Mouse (Mus musculus) heart, postnatal 0 days (tissue): Measurements from ENCODE around the gene Thumpd1. TPM values are rescaled to one million over a fixed set of nuclear protein-coding genes. Genes with fewer than 3 reads are reported as not detected.
"Not testable (repeated sequence)": the region's sequence is repeated elsewhere in the genome, so short reads cannot be mapped to it uniquely, and the experiment has no call there.

Experiments used
- ATAC-seq: fragments of 200-750 bp; cut with Nextera tagmentation; 2 replicates; pipeline ENCODE4 v1.8.0; 2017; ENCODE audit warnings: low read depth, moderate number of reproducible peaks, moderate library complexity; ENCODE audit not compliant: insufficient read depth
- DNase-seq: peaks from one replicate; pipeline ENCODE4 v3.0.0-alpha.2; 2016; ENCODE audit warnings: low spot score
- H3K27ac ChIP-seq: fragments of 300-500 bp; sonication (generic); 2 replicates; pipeline ENCODE4 v1.5.1; 2014; ENCODE audit warnings: low read depth, mild to moderate bottlenecking
- H3K27me3 ChIP-seq: fragments of 300-500 bp; sonication (generic); 2 replicates; pipeline ENCODE4 v1.6.1; 2014; ENCODE audit warnings: low read length, mixed read lengths; ENCODE audit not compliant: control insufficient read depth, insufficient read depth
- H3K36me3 ChIP-seq: fragments of 300-500 bp; sonication (generic); replicated peaks from 2 replicates; pipeline ENCODE4 v1.6.1; 2014; ENCODE audit warnings: low read length, mixed read lengths; ENCODE audit not compliant: control insufficient read depth, insufficient read depth
- H3K4me1 ChIP-seq: fragments of 300-500 bp; sonication (generic); 2 replicates; pipeline ENCODE4 v1.6.1; 2014; ENCODE audit warnings: antibody characterized with exemption; ENCODE audit not compliant: control insufficient read depth, insufficient read depth
- H3K4me2 ChIP-seq: fragments of 300-500 bp; sonication (generic); 2 replicates; pipeline ENCODE4 v1.6.1; 2014; ENCODE audit warnings: low read depth, mild to moderate bottlenecking, low read length, moderate library complexity
- H3K4me3 ChIP-seq: fragments of 300-500 bp; sonication (generic); 2 replicates; pipeline ENCODE4 v1.5.1; 2014; ENCODE audit warnings: low read depth, low read length
- H3K9ac ChIP-seq: fragments of 300-500 bp; sonication (generic); replicated peaks from 2 replicates; pipeline ENCODE4 v1.6.1; 2014; ENCODE audit warnings: low read depth, low read length, mixed read lengths
- H3K9me3 ChIP-seq: fragments of 300-500 bp; sonication (generic); replicated peaks from 2 replicates; pipeline ENCODE4 v1.6.1; 2016; ENCODE audit warnings: low read length; ENCODE audit not compliant: control insufficient read depth
- CTCF ChIP-seq: IDR thresholded peaks from 2 replicates; pipeline ENCODE4 v1.5.1; 2016; ENCODE audit warnings: antibody characterized with exemption, control low read depth, low read depth
- EP300 ChIP-seq: IDR thresholded peaks from 2 replicates; pipeline ENCODE4 v1.6.1; 2016; ENCODE audit warnings: antibody characterized with exemption, low read depth
- WGBS: fragments of 180-500 bp; shearing (Covaris S2); extraction: QIAGEN DNeasy Blood & Tissue Kit; methylation state at CpG from one replicate; pipeline ENCODE4 v1.1.7; 2014; 5-methylcytosine and 5-hydroxymethylcytosine counted together
- polyA plus RNA-seq: library from polyadenylated mRNA; unstranded; fragments of >200 nt; fragmentation: Nextera tagmentation; extraction: Ambion mirVana; gene quantifications from 2 replicates; pipeline ENCODE4 v1.2.1, GENCODE M21; 2015
- total RNA-seq: library from RNA; depleted of rRNA; stranded (reverse); fragments of >200 nt; gene quantifications from 2 replicates; pipeline ENCODE4 v1.2.3, GENCODE M21; 2014; ENCODE audit warnings: low replicate concordance

The Thumpd1 gene
- total and polyA plus RNA-seq, 2 experiments from 2014 or later = 15.8 to 32.8 TPM

DNA sequence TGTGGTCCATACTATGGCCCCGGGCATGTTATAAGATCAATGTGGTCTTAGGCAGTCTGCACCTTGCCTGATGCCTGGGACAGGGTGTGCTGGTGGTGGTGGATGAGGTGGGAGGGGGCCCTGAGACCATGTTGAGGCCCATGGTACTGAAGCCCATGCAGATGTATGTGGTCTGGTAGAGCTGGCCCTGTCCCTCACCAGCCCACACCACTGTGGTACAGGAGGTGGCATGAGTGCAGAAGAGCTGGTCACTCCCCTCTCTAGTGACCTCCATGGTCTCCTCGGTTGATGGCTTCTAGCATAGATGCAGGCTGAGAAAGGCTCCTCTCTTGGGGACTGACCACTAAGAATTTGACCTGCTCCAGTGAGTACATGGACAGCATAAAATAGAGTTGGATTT, 18.3 kb upstream of the Thumpd1 start:
- WGBS = 84% methylated on average over 2 of the region's 2 CpGs
- no peak for ATAC-seq
- no peak overlapping the region for H3K4me3 ChIP-seq
- no peak overlapping the region for H3K9ac ChIP-seq
- H3K27me3 ChIP-seq = no peaks in the 10 kb centered on the region
- no peaks in the 10 kb centered on the region for H3K36me3 ChIP-seq
- H3K27ac ChIP-seq = no peak overlapping the region
- no peaks in the 10 kb centered on the region for H3K4me1 ChIP-seq
- H3K4me2 ChIP-seq = no peak overlapping the region
- TF ChIP-seq EP300 (no peak), CTCF (no peak)
- no peaks in the 10 kb centered on the region for H3K9me3 ChIP-seq
- DNase-seq = no peak

DNA sequence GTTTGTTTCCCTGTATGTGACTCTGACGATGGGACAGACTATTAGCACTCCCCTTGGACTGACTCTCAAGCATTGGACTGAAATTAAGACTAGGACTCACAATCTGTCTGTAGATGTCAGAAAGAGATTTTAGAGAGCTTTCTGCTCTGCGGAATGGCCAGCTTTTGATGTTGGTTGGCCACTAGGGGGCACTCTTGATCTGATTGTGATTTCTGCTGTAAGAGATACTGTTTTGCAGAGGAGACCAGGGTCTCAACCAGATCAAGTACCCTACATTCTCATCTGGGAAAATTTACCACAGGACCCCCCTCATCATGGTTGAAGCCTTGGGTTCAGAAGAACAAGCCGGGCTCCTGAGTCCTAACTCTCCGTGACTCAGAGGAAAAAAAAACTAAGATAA, 10.7 kb upstream of the Thumpd1 start:
- not testable (repeated sequence) for H3K9me3 ChIP-seq, H3K4me2 ChIP-seq, H3K27me3 ChIP-seq, H3K36me3 ChIP-seq, H3K4me3 ChIP-seq, H3K27ac ChIP-seq, H3K4me1 ChIP-seq, ATAC-seq, DNase-seq, H3K9ac ChIP-seq
- 85% methylated on average over 4 of the region's 4 CpGs for WGBS

- DNase-seq (no peak), ATAC-seq (no peak)
- Histone ChIP-seq H3K4me3 (no peak overlapping the region), H3K9ac (no peak overlapping the region), H3K36me3 (no peaks in the 10 kb centered on the region), H3K9me3 (no peaks in the 10 kb centered on the region), H3K27me3 (no peaks in the 10 kb centered on the region), H3K27ac (no peak overlapping the region), H3K4me1 (no peaks in the 10 kb centered on the region), H3K4me2 (no peak overlapping the region)
- WGBS = 87% methylated on average over 2 of the region's 2 CpGs
- TF ChIP-seq CTCF (no peak), EP300 (no peak)
Measured at GRCm38 (mm10) chr7:119727621-119728020, 7.0 kb upstream of the Thumpd1 start.

GRCm38 (mm10) chr7:119720947-119721310, 331 bp upstream of the Thumpd1 start:
- 13% methylated on average over 8 of the region's 8 CpGs for WGBS

GRCm38 (mm10) chr7:119714111-119714510, 6.5 kb downstream of the Thumpd1 start:
- H3K9ac ChIP-seq = no peak overlapping the region
- no peaks in the 10 kb centered on the region for H3K4me1 ChIP-seq
- ATAC-seq (no peak), DNase-seq (no peak)
- H3K27me3 ChIP-seq = no peaks in the 10 kb centered on the region
- H3K4me3 ChIP-seq = no peak overlapping the region
- H3K27ac ChIP-seq = no peak overlapping the region
- no peak overlapping the region for H3K4me2 ChIP-seq
- H3K9me3 ChIP-seq = no peaks in the 10 kb centered on the region
- WGBS = 88% methylated on average over 7 of the region's 7 CpGs
- H3K36me3 ChIP-seq = peaks cover 34% of the 10 kb centered on the region
- TF ChIP-seq EP300 (no peak), CTCF (no peak)

More at GRCm38 (mm10) chr7:119720947-119721310, 331 bp upstream of the Thumpd1 start:
- peak overlapping the region; percentile 78 for H3K4me2 ChIP-seq
- H3K27me3 ChIP-seq = no peaks in the 10 kb centered on the region
- peaks cover 29% of the 10 kb centered on the region for H3K36me3 ChIP-seq
- DNase-seq (no peak), ATAC-seq (peak; percentile 25; the same call in 1 of the 2 replicates)
- H3K9ac ChIP-seq = peak overlapping the region; percentile 15; the same call in 1 of the 2 replicates
- H3K4me3 ChIP-seq = peak overlapping the region; percentile 79
- peaks cover 6% of the 10 kb centered on the region for H3K4me1 ChIP-seq
- H3K27ac ChIP-seq = peak overlapping the region; percentile 52; the same call in 1 of the 2 replicates
- no peaks in the 10 kb centered on the region for H3K9me3 ChIP-seq
- TF ChIP-seq EP300 = no peak
- TF ChIP-seq CTCF = no peak

GRCm38 (mm10) chr7:119694926-119695325, 25.7 kb downstream of the Thumpd1 start:
- no peak overlapping the region for H3K4me2 ChIP-seq
- no peaks in the 10 kb centered on the region for H3K27me3 ChIP-seq
- no peaks in the 10 kb centered on the region for H3K4me1 ChIP-seq
- DNase-seq = no peak
- H3K27ac ChIP-seq = no peak overlapping the region
- WGBS = 57% methylated on average over 1 of the region's 1 CpGs
- no peaks in the 10 kb centered on the region for H3K9me3 ChIP-seq
- H3K9ac ChIP-seq = no peak overlapping the region
- no peak for ATAC-seq
- H3K36me3 ChIP-seq = no peaks in the 10 kb centered on the region
- no peak for TF ChIP-seq EP300
- TF ChIP-seq CTCF = no peak
- no peak overlapping the region for H3K4me3 ChIP-seq
